Mouse (Mus musculus): Measurements from ENCODE around the gene Aloxe3.

The Aloxe3 gene

GRCm38 (mm10) chr11:69095511-69096231 lies 30.0 kb upstream of the Aloxe3 start:
- peak; percentile 97 for DNase-seq

- DNase-seq, result no peak
Measured at GRCm38 (mm10) chr11:69096360-69096986, 29.2 kb upstream of the Aloxe3 start.

GRCm38 (mm10) chr11:69096987-69097900 lies 28.5 kb upstream of the Aloxe3 start:
- peak; percentile 100 for DNase-seq

GRCm38 (mm10) chr11:69098039-69098761 lies 27.5 kb upstream of the Aloxe3 start:
- DNase-seq, result no peak

DNA sequence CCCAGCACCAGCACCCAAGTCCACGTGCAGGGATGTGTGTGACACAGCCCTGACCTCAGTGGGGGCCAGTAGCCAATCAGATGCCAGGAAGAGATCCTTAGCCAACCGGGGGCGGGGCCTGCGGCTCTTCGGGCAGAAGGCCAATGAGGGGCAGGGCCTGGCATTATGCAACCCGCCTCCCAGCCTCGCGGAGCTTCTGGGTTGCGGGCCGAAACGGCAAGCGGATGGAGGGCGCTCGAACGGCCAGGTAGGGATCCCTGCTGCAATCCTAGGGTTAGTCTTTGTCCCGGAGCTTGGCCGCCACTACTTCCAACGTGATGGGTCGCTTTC lies 27.0 kb upstream of the Aloxe3 start:
- peak; percentile 100 for DNase-seq

DNA sequence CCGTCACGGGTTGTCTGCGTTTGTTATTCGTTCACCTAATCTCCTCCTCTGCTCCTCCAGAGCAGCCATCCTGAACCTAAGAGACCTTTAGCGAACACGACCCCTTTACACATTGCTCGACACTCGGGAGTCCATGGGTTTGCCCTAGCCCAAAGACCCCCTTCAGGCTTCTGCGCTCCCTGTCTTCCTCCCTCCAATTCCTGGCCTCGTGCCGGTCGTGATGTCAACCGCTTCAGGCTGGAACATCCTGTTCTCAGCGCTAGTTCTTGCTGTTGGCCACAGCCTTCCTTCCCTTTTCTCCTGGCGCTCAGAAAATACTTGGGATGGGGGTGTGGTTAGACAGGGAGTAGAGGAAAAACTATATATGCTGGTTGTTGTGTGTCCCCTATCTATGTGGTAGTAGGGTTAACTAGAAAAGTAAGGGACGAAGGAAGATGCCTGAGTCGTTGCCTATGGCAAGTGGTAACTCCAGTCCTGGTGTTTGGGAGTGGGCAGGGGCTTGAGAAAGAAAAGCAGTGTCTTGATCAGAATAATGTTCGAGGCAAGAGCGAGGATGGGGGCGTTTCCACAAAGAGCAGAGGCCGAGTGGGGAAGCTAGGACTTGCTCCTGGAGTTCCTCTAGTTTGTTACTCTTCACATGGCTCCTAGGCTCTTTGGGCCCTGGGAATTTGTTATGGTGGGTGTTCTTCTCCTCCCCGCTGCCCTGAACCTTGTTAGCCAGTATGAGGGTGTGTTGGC lies 26.4 kb upstream of the Aloxe3 start:
- DNase-seq, result peak; percentile 99

GRCm38 (mm10) chr11:69099915-69100345 lies 25.8 kb upstream of the Aloxe3 start:
- DNase-seq, result peak; percentile 100

GRCm38 (mm10) chr11:69100639-69101360 lies 24.9 kb upstream of the Aloxe3 start:
- DNase-seq, result peak; percentile 98

- peak; percentile 95 for DNase-seq
Measured at GRCm38 (mm10) chr11:69101604-69102402, 23.9 kb upstream of the Aloxe3 start.

GRCm38 (mm10) chr11:69102403-69102725 lies 23.3 kb upstream of the Aloxe3 start:
- peak; percentile 94 for DNase-seq

GRCm38 (mm10) chr11:69103121-69103520 lies 22.6 kb upstream of the Aloxe3 start:
- DNase-seq, result peak; percentile 93

GRCm38 (mm10) chr11:69103531-69104435 lies 21.9 kb upstream of the Aloxe3 start:
- peak; percentile 94 for DNase-seq

DNA sequence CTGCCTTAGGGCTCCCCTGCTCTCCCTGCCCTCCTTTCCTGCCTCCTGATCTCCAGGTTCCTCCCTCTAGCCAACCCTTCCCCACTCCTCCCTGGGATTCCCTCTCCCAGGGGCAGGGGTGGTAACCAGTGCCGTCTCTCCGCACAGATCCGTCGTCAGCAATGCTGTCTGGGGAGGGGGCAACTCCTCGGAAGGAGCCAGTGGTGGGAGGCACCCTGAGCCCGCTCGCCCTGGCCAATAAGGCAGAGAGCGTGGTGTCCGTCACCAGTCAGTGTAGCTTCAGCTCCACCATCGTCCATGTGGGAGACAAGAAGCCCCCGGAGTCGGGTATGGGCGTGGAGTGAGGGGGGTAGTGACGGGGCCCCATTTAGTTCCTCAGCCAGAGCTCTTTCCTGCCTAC lies 21.2 kb upstream of the Aloxe3 start:
- peak; percentile 95 for DNase-seq

DNA sequence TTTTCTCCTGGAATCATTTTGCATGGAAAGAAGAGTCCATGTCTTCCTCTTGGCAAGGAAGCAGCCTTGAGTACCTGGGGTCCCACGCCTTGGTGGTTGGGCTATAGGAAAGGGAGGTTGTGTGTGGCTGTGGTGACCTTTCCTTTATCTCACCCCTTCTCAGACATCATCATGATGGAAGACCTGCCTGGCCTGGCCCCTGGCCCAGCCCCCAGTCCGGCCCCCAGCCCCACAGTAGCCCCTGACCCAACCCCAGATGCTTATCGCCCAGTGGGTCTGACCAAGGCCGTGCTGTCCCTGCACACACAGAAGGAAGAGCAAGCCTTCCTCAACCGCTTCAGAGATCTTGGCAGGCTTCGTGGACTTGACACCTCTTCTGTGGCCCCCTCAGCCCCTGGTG lies 20.5 kb upstream of the Aloxe3 start:
- peak; percentile 92 for DNase-seq

GRCm38 (mm10) chr11:69105796-69106195 lies 19.9 kb upstream of the Aloxe3 start:
- peak; percentile 90 for DNase-seq

- peak; percentile 95 for DNase-seq
Measured at GRCm38 (mm10) chr11:69106299-69106698, 19.4 kb upstream of the Aloxe3 start.

GRCm38 (mm10) chr11:69106842-69107241 lies 18.9 kb upstream of the Aloxe3 start:
- peak; percentile 94 for DNase-seq

DNA sequence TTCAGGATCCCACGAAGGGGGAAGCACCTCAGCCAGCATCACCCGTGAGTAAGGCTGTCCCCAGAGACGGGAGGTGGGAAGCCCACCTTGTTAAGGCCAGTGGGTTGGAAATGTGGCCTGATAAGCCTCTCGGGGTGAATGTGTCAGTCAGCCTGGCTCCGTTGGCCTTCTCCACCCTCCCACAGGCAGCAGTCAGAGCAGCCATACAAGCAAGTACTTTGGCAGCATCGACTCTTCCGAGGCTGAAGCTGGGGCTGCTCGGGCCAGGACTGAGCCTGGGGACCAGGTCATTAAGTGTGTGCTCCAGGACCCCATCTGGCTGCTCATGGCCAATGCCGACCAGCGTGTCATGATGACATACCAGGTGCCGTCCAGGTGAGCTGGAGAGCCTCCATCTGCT lies 18.0 kb upstream of the Aloxe3 start:
- DNase-seq, result peak; percentile 93

- DNase-seq, result peak; percentile 89
Measured at GRCm38 (mm10) chr11:69108223-69108622, 17.5 kb upstream of the Aloxe3 start.

Data from heart, adult 11 months (tissue).